Mouse (Mus musculus) central nervous system, embryonic 18 days (tissue): ENCODE results near the gene Prl8a9. TPM values are rescaled to one million over a fixed set of nuclear protein-coding genes. Genes with fewer than 3 reads are reported as not detected.

Source experiments
- polyA plus RNA-seq: library from polyadenylated mRNA; depleted of rRNA; stranded (reverse); fragments of >200 nt; gene quantifications from 2 replicates; pipeline ENCODE4 v1.2.3, GENCODE M21; 2012; rRNA removed

The Prl8a9 gene
- not detected in 2 replicates for polyA plus RNA-seq

DNA sequence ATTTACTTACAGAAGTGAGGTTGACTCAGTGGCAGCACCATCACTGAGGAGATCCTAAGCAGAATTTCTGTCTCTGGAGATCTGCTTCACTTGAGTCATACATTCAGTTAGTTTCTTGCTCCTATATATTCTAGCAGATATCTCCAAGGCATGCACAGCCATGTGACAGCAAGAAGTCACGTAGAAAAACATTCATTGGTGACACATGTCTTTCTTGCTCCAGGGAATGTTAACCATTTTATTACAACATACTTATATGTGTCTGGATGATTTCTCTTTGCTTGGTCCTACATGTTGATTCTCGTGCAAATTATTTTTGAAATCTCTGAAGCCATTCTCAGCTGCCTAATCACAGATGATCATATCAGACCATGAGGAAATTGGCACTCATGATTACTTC is at the start of gene Prl8a9:
Gene Prl8a9 (minus strand): TSS at position 101 of the 400 bp plus-strand sequence.

DNA sequence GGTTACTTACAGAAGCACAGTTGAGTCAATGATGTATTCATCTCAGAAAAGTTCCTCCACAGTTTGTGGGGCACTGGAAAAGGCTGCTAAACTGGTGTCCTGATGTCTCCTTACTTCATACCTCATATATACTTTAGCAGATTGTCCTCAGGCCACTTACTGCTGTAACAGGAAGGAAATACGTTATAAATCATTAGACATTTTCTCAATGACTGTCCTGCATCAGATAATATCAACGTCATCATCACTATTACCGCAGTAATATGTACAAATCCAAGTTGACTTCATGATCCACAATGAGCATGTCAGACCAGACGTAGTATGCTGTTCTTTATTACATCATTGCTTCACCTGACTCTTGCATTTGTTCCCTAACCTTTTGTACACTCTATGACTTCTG is 46.1 kb upstream of the Prl8a9 start, which contains the start of gene Prl7b1:
Gene Prl7b1 (minus strand): TSS at position 101 of the 400 bp plus-strand sequence.

DNA sequence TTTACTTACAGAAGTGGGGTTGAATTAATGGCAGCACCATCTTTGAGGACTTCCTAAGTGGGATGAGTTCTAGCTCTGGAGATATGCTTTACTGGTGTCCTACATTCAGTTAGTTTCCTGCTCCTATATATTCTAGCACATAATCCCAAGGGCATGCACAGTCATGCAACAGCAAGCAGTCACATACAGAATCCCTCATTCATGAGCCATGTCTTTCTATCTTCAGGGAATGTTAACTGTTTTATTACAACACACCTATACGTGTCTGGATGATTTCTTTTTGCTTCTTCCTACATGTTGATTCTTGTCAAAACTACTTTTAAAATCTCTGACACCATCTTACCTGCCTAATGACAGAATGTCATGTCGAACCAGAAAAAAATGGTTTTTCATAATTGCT is 17.7 kb upstream of the Prl8a9 start, which contains the start of gene Prl8a1:
Gene Prl8a1 (minus strand): TSS at position 101 of the 400 bp plus-strand sequence.

DNA sequence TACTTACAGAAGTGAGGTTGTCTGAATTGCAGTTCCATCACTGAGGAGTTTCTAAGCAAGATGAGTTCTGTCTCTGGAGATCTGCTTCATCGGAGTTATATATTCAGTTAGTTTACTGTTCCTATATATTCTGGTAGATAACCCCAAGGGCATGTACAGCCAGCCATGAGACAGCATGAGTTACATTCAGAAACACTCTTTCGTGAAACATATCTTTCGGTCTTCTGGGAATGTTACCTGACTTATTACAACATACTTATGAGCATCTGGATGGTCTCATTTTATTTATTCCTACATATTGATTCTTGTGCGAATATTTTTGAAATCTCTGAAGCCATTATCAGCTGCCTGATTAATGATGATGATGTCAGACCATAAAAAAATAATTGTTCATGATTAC is 51.3 kb downstream of the Prl8a9 start, which contains the start of gene Prl8a8:
Gene Prl8a8 (minus strand): TSS at position 101 of the 400 bp plus-strand sequence.

Other genes with a start within 250 kb of the Prl8a9 start
- not detected in 2 replicates for gene Prl8a2, start 218.9 kb downstream of the Prl8a9 start, polyA plus RNA-seq
- not detected in 2 replicates for gene Prl2b1, start 173.8 kb downstream of the Prl8a9 start, polyA plus RNA-seq
- not detected in 2 replicates for gene Prl8a6, start 125.9 kb downstream of the Prl8a9 start, polyA plus RNA-seq
- gene Prl8a8, start 51.4 kb downstream of the Prl8a9 start, polyA plus RNA-seq = not detected in 2 replicates
- gene Prl8a1, start 17.6 kb upstream of the Prl8a9 start, polyA plus RNA-seq = not detected in 2 replicates
- gene Prl7b1, start 46.0 kb upstream of the Prl8a9 start, polyA plus RNA-seq = not detected in 2 replicates
- not detected in 2 replicates for gene Prl7a1, start 77.9 kb upstream of the Prl8a9 start, polyA plus RNA-seq
- gene Prl7a2, start 103.4 kb upstream of the Prl8a9 start, polyA plus RNA-seq = not detected in 2 replicates
- not detected in 2 replicates for gene Prl7d1, start 152.1 kb upstream of the Prl8a9 start, polyA plus RNA-seq
- not detected in 2 replicates for gene Prl7c1, start 216.2 kb upstream of the Prl8a9 start, polyA plus RNA-seq
- gene Prl2a1, start 237.0 kb upstream of the Prl8a9 start, polyA plus RNA-seq = not detected in 2 replicates